Mouse (Mus musculus): ENCODE measurements around the gene Myo1e. TPM values are rescaled to one million over a fixed set of nuclear protein-coding genes. Genes with fewer than 3 reads are reported as not detected.

Gene Myo1e
- polyA plus RNA-seq, 1 experiment from 2014 or later = 17.0 TPM

GRCm38 (mm10) chr9:70371638-70372037 is 164.5 kb downstream of the Myo1e start:
- no peak overlapping the region for H3K27ac ChIP-seq
- no peaks in the 10 kb centered on the region for H3K27me3 ChIP-seq (ENCODE audit: insufficient read depth, low read length)
- H3K9ac ChIP-seq (ENCODE audit: low read depth, low read length) = no peak overlapping the region
- no peak overlapping the region for H3K4me2 ChIP-seq (ENCODE audit: low read length)
- H3K9me3 ChIP-seq (replicated peaks; ENCODE audit: low read length) = no peaks in the 10 kb centered on the region
- no peaks in the 10 kb centered on the region for H3K4me1 ChIP-seq (replicated peaks; ENCODE audit: insufficient read depth, low read length)
- H3K4me3 ChIP-seq (replicated peaks; ENCODE audit: low read depth, low read length) = no peak overlapping the region
- peak; percentile 22 for DNase-seq (ENCODE audit: low spot score)
- peaks cover 27% of the 10 kb centered on the region for H3K36me3 ChIP-seq (ENCODE audit: insufficient read depth, low read length)
- 38% methylated on average over 5 of the region's 5 CpGs for WGBS
- no peak for TF ChIP-seq CTCF (IDR thresholded peaks at IDR 0.05; ENCODE audit: low read depth)
- no peak for ATAC-seq (replicated peaks; ENCODE audit: low FRiP score, low read depth)

- no peak overlapping the region for H3K27ac ChIP-seq
- peaks cover 40% of the 10 kb centered on the region for H3K36me3 ChIP-seq (ENCODE audit: insufficient read depth, low read length)
- H3K9ac ChIP-seq (ENCODE audit: low read depth, low read length) = no peak overlapping the region
- 55% methylated on average over 7 of the region's 7 CpGs for WGBS
- H3K4me1 ChIP-seq (replicated peaks; ENCODE audit: insufficient read depth, low read length) = no peaks in the 10 kb centered on the region
- no peaks in the 10 kb centered on the region for H3K9me3 ChIP-seq (replicated peaks; ENCODE audit: low read length)
- H3K27me3 ChIP-seq (ENCODE audit: insufficient read depth, low read length) = no peaks in the 10 kb centered on the region
- DNase-seq (ENCODE audit: low spot score) (peak; percentile 57), ATAC-seq (replicated peaks; ENCODE audit: low FRiP score, low read depth) (no peak)
- no peak overlapping the region for H3K4me2 ChIP-seq (ENCODE audit: low read length)
- H3K4me3 ChIP-seq (replicated peaks; ENCODE audit: low read depth, low read length) = no peak overlapping the region
- TF ChIP-seq CTCF (IDR thresholded peaks at IDR 0.05; ENCODE audit: low read depth) = no peak
Measured at GRCm38 (mm10) chr9:70379502-70380467, 172.6 kb downstream of the Myo1e start.

GRCm38 (mm10) chr9:70382091-70382490 is 174.9 kb downstream of the Myo1e start:
- no peak overlapping the region for H3K27ac ChIP-seq
- WGBS = 67% methylated on average over 12 of the region's 12 CpGs
- no peak for TF ChIP-seq CTCF (IDR thresholded peaks at IDR 0.05; ENCODE audit: low read depth)
- no peaks in the 10 kb centered on the region for H3K27me3 ChIP-seq (ENCODE audit: insufficient read depth, low read length)
- H3K36me3 ChIP-seq (ENCODE audit: insufficient read depth, low read length) = peaks cover 35% of the 10 kb centered on the region
- H3K4me2 ChIP-seq (ENCODE audit: low read length) = no peak overlapping the region
- no peak overlapping the region for H3K4me3 ChIP-seq (replicated peaks; ENCODE audit: low read depth, low read length)
- H3K4me1 ChIP-seq (replicated peaks; ENCODE audit: insufficient read depth, low read length) = no peaks in the 10 kb centered on the region
- H3K9me3 ChIP-seq (replicated peaks; ENCODE audit: low read length) = no peaks in the 10 kb centered on the region
- no peak overlapping the region for H3K9ac ChIP-seq (ENCODE audit: low read depth, low read length)
- DNase-seq (ENCODE audit: low spot score) (no peak), ATAC-seq (replicated peaks; ENCODE audit: low FRiP score, low read depth) (no peak)

GRCm38 (mm10) chr9:70383750-70384149 is 176.6 kb downstream of the Myo1e start:
- Histone ChIP-seq H3K4me2 (ENCODE audit: low read length) (no peak overlapping the region), H3K4me1 (replicated peaks; ENCODE audit: insufficient read depth, low read length) (no peaks in the 10 kb centered on the region), H3K4me3 (replicated peaks; ENCODE audit: low read depth, low read length) (no peak overlapping the region), H3K36me3 (ENCODE audit: insufficient read depth, low read length) (peaks cover 25% of the 10 kb centered on the region; the same call in 1 of the 2 replicates), H3K27ac (no peak overlapping the region), H3K9me3 (replicated peaks; ENCODE audit: low read length) (no peaks in the 10 kb centered on the region), H3K9ac (ENCODE audit: low read depth, low read length) (no peak overlapping the region), H3K27me3 (ENCODE audit: insufficient read depth, low read length) (no peaks in the 10 kb centered on the region)
- 64% methylated on average over 10 of the region's 10 CpGs for WGBS
- DNase-seq (ENCODE audit: low spot score) (no peak), ATAC-seq (replicated peaks; ENCODE audit: low FRiP score, low read depth) (no peak)
- no peak for TF ChIP-seq CTCF (IDR thresholded peaks at IDR 0.05; ENCODE audit: low read depth)

- Histone ChIP-seq H3K4me2 (ENCODE audit: low read length) (no peak overlapping the region), H3K9ac (ENCODE audit: low read depth, low read length) (no peak overlapping the region), H3K4me1 (replicated peaks; ENCODE audit: insufficient read depth, low read length) (no peaks in the 10 kb centered on the region), H3K27ac (no peak overlapping the region), H3K27me3 (ENCODE audit: insufficient read depth, low read length) (no peaks in the 10 kb centered on the region), H3K9me3 (replicated peaks; ENCODE audit: low read length) (no peaks in the 10 kb centered on the region), H3K36me3 (ENCODE audit: insufficient read depth, low read length) (peaks cover 25% of the 10 kb centered on the region; the same call in 1 of the 2 replicates), H3K4me3 (replicated peaks; ENCODE audit: low read depth, low read length) (no peak overlapping the region)
- WGBS = 94% methylated on average over 4 of the region's 4 CpGs
- DNase-seq (ENCODE audit: low spot score) (no peak), ATAC-seq (replicated peaks; ENCODE audit: low FRiP score, low read depth) (no peak)
- no peak for TF ChIP-seq CTCF (IDR thresholded peaks at IDR 0.05; ENCODE audit: low read depth)
Measured at GRCm38 (mm10) chr9:70384494-70384893, 177.3 kb downstream of the Myo1e start.

- H3K9me3 ChIP-seq (replicated peaks; ENCODE audit: low read length) = no peaks in the 10 kb centered on the region
- DNase-seq (ENCODE audit: low spot score) = peak; percentile 12
- H3K36me3 ChIP-seq (ENCODE audit: insufficient read depth, low read length) = peaks cover 25% of the 10 kb centered on the region; the same call in 1 of the 2 replicates
- no peak overlapping the region for H3K4me3 ChIP-seq (replicated peaks; ENCODE audit: low read depth, low read length)
- no peak overlapping the region for H3K9ac ChIP-seq (ENCODE audit: low read depth, low read length)
- no peaks in the 10 kb centered on the region for H3K4me1 ChIP-seq (replicated peaks; ENCODE audit: insufficient read depth, low read length)
- TF ChIP-seq CTCF (IDR thresholded peaks at IDR 0.05; ENCODE audit: low read depth) = no peak
- ATAC-seq (replicated peaks; ENCODE audit: low FRiP score, low read depth) = no peak
- 64% methylated on average over 18 of the region's 18 CpGs for WGBS
- H3K27ac ChIP-seq = no peak overlapping the region
- H3K27me3 ChIP-seq (ENCODE audit: insufficient read depth, low read length) = no peaks in the 10 kb centered on the region
- H3K4me2 ChIP-seq (ENCODE audit: low read length) = no peak overlapping the region
Measured at GRCm38 (mm10) chr9:70384958-70385728, 178.0 kb downstream of the Myo1e start.
